Mouse (Mus musculus) heart, embryonic 16.5 days (tissue): ENCODE measurements around the gene Pard6a. TPM values are rescaled to one million over a fixed set of nuclear protein-coding genes. Genes with fewer than 3 reads are reported as not detected.

Source experiments
- ATAC-seq: fragments of 200-750 bp; cut with Nextera tagmentation; replicated peaks from 2 replicates; pipeline ENCODE4 v1.8.0; 2017; ENCODE audit warnings: moderate number of reproducible peaks; ENCODE audit not compliant: insufficient read depth, low FRiP score; ENCODE audit errors: extremely low read depth
- H3K27ac ChIP-seq: fragments of 300-500 bp; sonication (generic); 2 replicates; pipeline ENCODE4 v1.5.1; 2014; ENCODE audit warnings: mild to moderate bottlenecking, low read length, control low read depth, moderate library complexity
- H3K27me3 ChIP-seq: fragments of 300-500 bp; sonication (generic); 2 replicates; pipeline ENCODE4 v1.6.1; 2014; ENCODE audit warnings: low read length, mixed read lengths; ENCODE audit not compliant: control insufficient read depth, insufficient read depth
- H3K36me3 ChIP-seq: fragments of 300-500 bp; sonication (generic); 2 replicates; pipeline ENCODE4 v1.6.1; 2014; ENCODE audit not compliant: control insufficient read depth, insufficient read depth
- H3K4me1 ChIP-seq: fragments of 300-500 bp; sonication (generic); 2 replicates; pipeline ENCODE4 v1.6.1; 2014; ENCODE audit warnings: low read length, mixed read lengths; ENCODE audit not compliant: control insufficient read depth, insufficient read depth
- H3K4me2 ChIP-seq: fragments of 300-500 bp; sonication (generic); 2 replicates; pipeline ENCODE4 v1.6.1; 2014; ENCODE audit warnings: low read depth, mild to moderate bottlenecking, control low read depth, low read length
- H3K4me3 ChIP-seq: fragments of 300-500 bp; sonication (generic); 2 replicates; pipeline ENCODE4 v1.5.1; 2014; ENCODE audit warnings: mild to moderate bottlenecking, control low read depth, low read length
- H3K9ac ChIP-seq: fragments of 300-500 bp; sonication (generic); 2 replicates; pipeline ENCODE4 v1.6.1; 2014; ENCODE audit warnings: low read length, control low read depth
- H3K9me3 ChIP-seq: fragments of 300-500 bp; sonication (generic); replicated peaks from 2 replicates; pipeline ENCODE4 v1.6.1; 2016; ENCODE audit warnings: low read length; ENCODE audit not compliant: control insufficient read depth
- WGBS: fragments of 180-500 bp; shearing (Covaris S2); extraction: QIAGEN DNeasy Blood & Tissue Kit; methylation state at CpG from one replicate; pipeline ENCODE4 v1.1.7; 2014; 5-methylcytosine and 5-hydroxymethylcytosine counted together
- polyA plus RNA-seq: library from polyadenylated mRNA; unstranded; fragments of >200 nt; fragmentation: Nextera tagmentation; extraction: Ambion mirVana; gene quantifications from 2 replicates; pipeline ENCODE4 v1.2.1, GENCODE M21; 2015

The Pard6a gene
- polyA plus RNA-seq, 1 experiment from 2014 or later = 13.6 TPM

DNA sequence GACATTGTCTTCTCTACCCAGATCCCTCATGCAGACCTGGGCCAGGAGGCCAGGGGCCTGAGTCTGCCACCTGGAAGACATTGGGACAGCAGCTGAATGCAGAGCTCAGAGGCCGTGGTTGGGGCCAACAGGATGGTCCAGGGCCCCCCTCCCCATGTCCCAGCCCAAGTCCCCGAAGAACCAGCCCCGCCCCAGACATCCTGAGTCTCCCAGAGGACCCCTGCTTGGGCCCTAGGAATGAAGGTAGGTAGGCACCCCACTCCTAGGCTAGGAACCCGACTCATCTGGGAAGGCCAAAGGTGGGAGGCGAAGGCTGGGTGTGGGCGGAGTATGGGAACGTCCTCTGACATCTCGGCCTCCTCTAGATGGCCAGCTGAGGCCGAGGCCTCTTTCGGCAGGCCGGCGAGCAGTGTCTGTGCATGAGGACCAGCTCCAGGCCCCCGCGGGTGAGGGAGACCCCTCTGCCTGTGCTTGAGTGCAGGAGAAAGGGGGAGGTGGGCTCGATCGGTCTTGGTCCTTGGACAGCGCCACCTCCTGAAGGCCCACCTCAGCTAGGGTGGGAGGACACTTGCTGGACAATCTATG is 3.7 kb upstream of the Pard6a start:
- no peak overlapping the region for H3K27ac ChIP-seq
- H3K9me3 ChIP-seq = peaks cover 2% of the 10 kb centered on the region; the same call in 1 of the 2 replicates
- H3K27me3 ChIP-seq = peaks cover 4% of the 10 kb centered on the region; the same call in 1 of the 2 replicates
- no peak overlapping the region for H3K9ac ChIP-seq
- H3K4me3 ChIP-seq = no peak overlapping the region
- H3K4me2 ChIP-seq = no peak overlapping the region
- ATAC-seq = no peak
- 90% methylated on average over 17 of the region's 17 CpGs for WGBS
- peaks cover 19% of the 10 kb centered on the region for H3K4me1 ChIP-seq
- H3K36me3 ChIP-seq = peaks cover 6% of the 10 kb centered on the region

DNA sequence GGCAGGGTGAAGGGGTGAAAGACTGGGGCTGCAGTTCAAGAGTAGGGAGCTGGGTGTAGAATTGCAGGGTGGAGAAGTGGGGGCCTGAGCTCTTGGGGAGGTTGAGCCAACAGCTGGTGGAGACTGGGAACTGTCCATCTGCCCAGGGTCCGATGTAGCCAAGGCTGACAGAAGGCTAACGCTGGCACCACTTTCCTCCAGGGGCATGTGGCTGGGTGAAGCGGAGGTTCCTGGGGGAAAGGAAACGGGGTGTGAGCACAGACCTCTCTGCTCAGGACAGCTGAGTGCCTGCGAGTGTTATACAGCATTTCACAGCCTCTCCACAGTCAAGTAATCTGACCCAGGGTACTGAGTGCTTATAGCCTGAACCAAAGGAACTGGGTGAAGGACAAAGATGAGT is 2.2 kb upstream of the Pard6a start:
- Histone ChIP-seq H3K27ac (no peak overlapping the region), H3K36me3 (peaks cover 6% of the 10 kb centered on the region), H3K4me2 (no peak overlapping the region), H3K9me3 (no peaks in the 10 kb centered on the region), H3K4me3 (no peak overlapping the region), H3K4me1 (peaks cover 19% of the 10 kb centered on the region), H3K9ac (no peak overlapping the region), H3K27me3 (peaks cover 4% of the 10 kb centered on the region; the same call in 1 of the 2 replicates)
- 90% methylated on average over 5 of the region's 5 CpGs for WGBS
- no peak for ATAC-seq

DNA sequence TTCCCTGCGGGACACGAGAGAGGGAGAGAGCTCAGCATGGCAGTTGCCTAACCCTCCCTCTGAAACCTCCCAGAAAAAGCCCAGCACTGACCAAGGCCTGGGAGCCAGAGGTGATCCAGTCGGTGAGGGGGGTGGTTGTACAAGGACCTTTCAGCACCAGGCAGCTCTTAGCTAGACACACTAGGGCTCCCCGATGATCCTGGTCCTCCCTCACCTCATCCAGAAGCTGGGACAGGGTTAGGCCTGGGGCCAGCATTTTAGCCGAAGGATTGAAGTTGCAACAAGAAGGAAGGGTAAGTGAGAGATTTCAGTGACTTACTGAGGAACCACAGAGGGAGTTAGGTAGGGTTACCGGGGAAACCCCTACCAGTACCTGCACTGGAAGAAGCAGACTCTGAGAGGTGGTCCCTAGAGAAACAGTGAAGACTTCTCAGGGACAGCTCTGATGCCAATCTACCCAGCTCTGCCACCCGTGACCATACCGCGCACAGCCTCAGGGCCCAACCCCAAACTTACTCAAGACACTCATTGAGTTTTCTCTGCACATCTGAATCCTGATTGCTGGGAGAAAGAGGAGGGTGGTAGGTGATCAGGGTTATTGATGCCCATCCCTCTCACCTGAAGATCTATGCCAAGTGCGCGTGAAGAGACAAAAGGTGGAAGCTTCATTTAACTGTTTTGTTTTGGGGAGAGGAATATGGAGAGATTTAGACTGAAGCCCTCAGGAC is 1.3 kb upstream of the Pard6a start:
- Histone ChIP-seq H3K4me3 (peak overlapping the region; percentile 64), H3K27me3 (no peaks in the 10 kb centered on the region), H3K36me3 (peaks cover 6% of the 10 kb centered on the region), H3K9me3 (no peaks in the 10 kb centered on the region), H3K27ac (no peak overlapping the region), H3K4me1 (peaks cover 15% of the 10 kb centered on the region), H3K4me2 (peak overlapping the region; percentile 80), H3K9ac (no peak overlapping the region; the same call in 1 of the 2 replicates)
- whole genome bisulfite sequencing = 84% methylated on average over 11 of the region's 11 CpGs
- ATAC-seq = no peak

DNA sequence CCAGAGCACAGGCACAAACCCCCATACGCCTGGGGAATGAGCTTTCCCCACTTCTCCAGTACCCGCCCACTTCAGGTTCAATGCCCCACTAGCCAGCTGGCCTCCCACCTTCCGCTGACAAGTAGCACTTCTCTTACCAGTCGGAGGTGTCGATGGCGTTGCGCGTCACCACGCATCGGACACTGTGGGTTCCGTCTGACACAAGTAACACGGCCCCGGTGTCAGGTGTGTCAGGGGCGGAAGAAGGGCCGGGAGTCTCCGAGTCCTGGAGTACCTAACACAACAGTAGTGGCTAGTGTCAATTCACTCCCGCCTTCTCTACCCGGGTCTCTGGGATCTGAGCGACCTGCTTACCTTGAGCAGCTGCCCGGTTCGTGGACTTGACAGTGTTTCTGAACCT is 382 bp upstream of the Pard6a start:
- Histone ChIP-seq H3K4me1 (peaks cover 15% of the 10 kb centered on the region), H3K4me2 (peak overlapping the region; percentile 80), H3K36me3 (peaks cover 6% of the 10 kb centered on the region), H3K9ac (peak overlapping the region; percentile 71), H3K27ac (peak overlapping the region; percentile 95), H3K9me3 (no peaks in the 10 kb centered on the region), H3K27me3 (no peaks in the 10 kb centered on the region), H3K4me3 (peak overlapping the region; percentile 64)
- 0% methylated on average over 21 of the region's 21 CpGs for WGBS
- ATAC-seq = peak; percentile 29

DNA sequence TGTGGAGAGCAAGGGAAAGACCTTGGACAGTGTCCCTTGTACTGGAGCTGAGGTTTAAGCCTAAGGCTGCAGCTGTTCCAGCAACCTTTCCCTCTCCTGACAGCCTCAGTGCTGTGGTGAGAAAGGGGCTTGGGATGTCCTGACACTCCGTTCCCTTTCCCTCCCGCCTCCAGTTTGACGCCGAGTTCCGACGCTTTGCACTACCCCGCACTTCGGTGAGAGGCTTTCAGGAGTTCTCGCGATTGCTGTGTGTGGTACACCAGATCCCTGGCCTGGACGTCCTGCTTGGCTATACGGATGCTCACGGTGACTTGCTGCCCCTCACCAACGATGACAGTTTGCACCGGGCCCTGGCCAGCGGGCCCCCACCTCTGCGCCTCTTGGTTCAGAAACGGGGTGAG is 1.1 kb downstream of the Pard6a start:
- Histone ChIP-seq H3K27me3 (no peaks in the 10 kb centered on the region), H3K27ac (peak overlapping the region; percentile 42), H3K4me2 (peak overlapping the region; percentile 80), H3K4me3 (peak overlapping the region; percentile 64), H3K9ac (peak overlapping the region; percentile 71), H3K9me3 (no peaks in the 10 kb centered on the region), H3K36me3 (peaks cover 6% of the 10 kb centered on the region), H3K4me1 (peaks cover 15% of the 10 kb centered on the region)
- WGBS = 48% methylated on average over 18 of the region's 18 CpGs
- no peak for ATAC-seq

DNA sequence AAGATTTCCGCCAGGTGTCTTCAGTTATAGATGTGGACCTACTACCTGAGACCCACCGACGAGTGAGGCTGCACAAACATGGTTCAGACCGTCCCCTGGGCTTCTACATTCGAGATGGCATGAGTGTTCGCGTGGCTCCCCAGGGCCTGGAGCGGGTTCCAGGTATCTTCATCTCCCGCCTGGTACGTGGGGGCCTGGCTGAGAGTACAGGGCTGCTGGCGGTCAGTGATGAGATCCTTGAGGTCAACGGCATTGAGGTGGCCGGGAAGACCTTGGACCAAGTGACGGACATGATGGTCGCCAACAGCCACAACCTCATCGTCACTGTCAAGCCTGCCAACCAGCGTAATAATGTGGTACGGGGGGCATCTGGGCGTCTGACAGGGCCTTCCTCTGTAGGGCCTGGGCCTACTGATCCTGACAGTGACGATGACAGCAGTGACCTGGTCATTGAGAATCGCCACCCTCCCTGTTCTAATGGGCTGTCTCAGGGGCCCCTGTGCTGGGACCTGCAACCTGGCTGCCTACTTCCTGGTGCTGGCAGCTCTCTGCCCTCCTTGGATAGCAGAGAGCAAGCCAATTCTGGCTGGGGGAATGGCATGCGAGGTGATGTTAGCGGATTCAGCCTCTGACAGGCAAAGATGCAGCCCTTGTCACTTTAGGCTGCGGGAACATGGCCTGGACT is 1.9 kb downstream of the Pard6a start:
- Histone ChIP-seq H3K27me3 (no peaks in the 10 kb centered on the region), H3K9me3 (no peaks in the 10 kb centered on the region), H3K9ac (no peak overlapping the region), H3K36me3 (peaks cover 6% of the 10 kb centered on the region), H3K4me3 (no peak overlapping the region), H3K27ac (no peak overlapping the region), H3K4me2 (no peak overlapping the region), H3K4me1 (peaks cover 19% of the 10 kb centered on the region)
- 91% methylated on average over 24 of the region's 24 CpGs for WGBS
- no peak for ATAC-seq

DNA sequence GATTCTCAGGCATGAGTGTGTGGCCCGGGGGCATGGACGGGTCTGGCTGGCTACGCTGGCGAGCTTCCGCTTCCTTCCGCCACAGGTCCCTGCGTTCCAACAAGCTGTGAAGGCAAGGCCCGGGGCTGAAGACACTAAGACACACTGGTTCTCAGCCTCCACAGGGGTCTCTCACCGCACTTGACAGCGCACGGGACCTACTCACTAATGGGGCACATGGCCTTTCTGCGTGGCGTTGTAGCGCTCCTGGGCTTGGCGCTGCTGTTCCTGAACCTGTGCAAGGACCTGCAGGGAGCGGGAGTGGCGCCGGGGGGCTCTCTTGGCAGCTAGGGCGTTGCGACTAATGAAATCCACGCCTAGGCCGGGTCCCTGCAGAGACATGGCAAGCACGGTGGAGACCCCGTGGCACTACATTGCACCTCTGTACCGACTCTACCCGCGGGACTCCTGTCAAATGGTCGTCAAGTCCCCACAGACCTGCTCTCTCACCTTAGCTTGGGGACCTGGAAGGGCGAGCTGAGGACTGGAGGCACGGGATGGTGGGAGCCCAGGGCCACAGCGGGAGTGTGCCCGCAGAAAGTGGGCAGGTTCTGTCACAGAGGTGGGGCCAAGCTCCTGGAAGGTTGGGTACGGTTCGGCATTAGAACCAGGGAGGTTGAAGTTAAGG is 3.3 kb downstream of the Pard6a start:
- WGBS = 92% methylated on average over 34 of the region's 34 CpGs
- no peaks in the 10 kb centered on the region for H3K36me3 ChIP-seq
- no peak overlapping the region for H3K9ac ChIP-seq
- no peak overlapping the region for H3K27ac ChIP-seq
- H3K27me3 ChIP-seq = no peaks in the 10 kb centered on the region
- no peak for ATAC-seq
- H3K4me3 ChIP-seq = no peak overlapping the region
- H3K4me1 ChIP-seq = peaks cover 19% of the 10 kb centered on the region
- H3K9me3 ChIP-seq = no peaks in the 10 kb centered on the region
- H3K4me2 ChIP-seq = no peak overlapping the region

DNA sequence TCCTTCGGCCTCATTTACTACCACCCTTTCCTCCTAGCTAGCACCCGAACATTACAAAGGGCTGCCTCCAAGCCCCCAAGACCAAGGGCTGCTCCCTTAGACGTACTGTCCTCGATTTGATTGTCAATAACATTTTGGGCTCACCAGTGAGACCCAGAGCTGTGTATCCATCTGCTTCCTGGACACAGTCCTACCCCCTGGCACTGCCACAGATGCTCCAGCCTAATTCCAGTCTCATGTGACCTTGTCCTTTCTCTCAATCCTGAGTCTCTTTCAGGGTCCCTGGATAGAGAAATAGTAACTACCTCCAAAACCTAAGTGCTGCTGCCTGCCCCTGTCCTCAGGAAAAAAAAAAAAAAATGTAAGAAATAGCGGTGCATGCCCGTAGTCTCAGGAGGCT is 4.0 kb downstream of the Pard6a start:
- Histone ChIP-seq H3K36me3 (no peaks in the 10 kb centered on the region), H3K4me2 (no peak overlapping the region), H3K27ac (no peak overlapping the region), H3K4me3 (no peak overlapping the region), H3K4me1 (peaks cover 15% of the 10 kb centered on the region), H3K9ac (no peak overlapping the region), H3K9me3 (no peaks in the 10 kb centered on the region), H3K27me3 (no peaks in the 10 kb centered on the region)
- ATAC-seq = no peak
- WGBS = 90% methylated on average over 6 of the region's 6 CpGs
